Mouse (Mus musculus) bone marrow, adult 2 months (tissue): ENCODE measurements around the gene C2. TPM values are rescaled to one million over a fixed set of nuclear protein-coding genes. Genes with fewer than 3 reads are reported as not detected.

Experiments used
- H3K27ac ChIP-seq: fragments of 200-500 bp; 2 replicates; pipeline ENCODE4 v1.5.1; 2012; ENCODE audit warnings: low read depth, mild to moderate bottlenecking, control low read depth, inconsistent platforms, low read length; ENCODE audit not compliant: control insufficient read depth, poor library complexity, insufficient read depth
- H3K4me1 ChIP-seq: fragments of 200-500 bp; 2 replicates; pipeline ENCODE4 v1.6.1; 2011; ENCODE audit warnings: low read length; ENCODE audit not compliant: control insufficient read depth, insufficient read depth
- H3K4me3 ChIP-seq: fragments of 200-500 bp; replicated peaks from 2 replicates; pipeline ENCODE3; 2011; ENCODE audit warnings: mild to moderate bottlenecking, low read depth, low read length, control low read depth; ENCODE audit not compliant: control insufficient read depth
- CTCF ChIP-seq: fragments of 200-500 bp; IDR thresholded peaks from 2 replicates; pipeline ENCODE4 v1.5.1; 2011; ENCODE audit warnings: low read length, control low read depth; ENCODE audit not compliant: control insufficient read depth, insufficient read depth
- POLR2A ChIP-seq: fragments of 200-500 bp; IDR thresholded peaks from 2 replicates; pipeline ENCODE4 v1.6.1; 2011; ENCODE audit warnings: low read depth, mild to moderate bottlenecking, control low read depth, low read length, borderline replicate concordance; ENCODE audit not compliant: control insufficient read depth
- WGBS: fragments of 180-500 bp; shearing (Covaris S2); methylation state at CpG from one replicate; pipeline ENCODE4 v1.1.7; 2018; 5-methylcytosine and 5-hydroxymethylcytosine counted together
- polyA plus RNA-seq: library from polyadenylated mRNA; stranded (reverse); fragments of >200 nt; gene quantifications from 2 replicates; pipeline ENCODE4 v1.2.4, GENCODE M21; 2011; ENCODE audit warnings: low replicate concordance; ENCODE audit not compliant: missing spikeins, insufficient read depth, insufficient read length

C2 gene
- polyA plus RNA-seq, 1 experiment = 3.7 TPM

- H3K4me1 ChIP-seq = no peaks in the 10 kb centered on the region; the same call in 1 of the 2 replicates
- no peak overlapping the region for H3K4me3 ChIP-seq
- no peak overlapping the region for H3K27ac ChIP-seq
- TF ChIP-seq CTCF (no peak), POLR2A (no peak)
Measured at GRCm38 (mm10) chr17:34881166-34881565, 16.9 kb downstream of the C2 start.

- H3K4me3 ChIP-seq = no peak within 1 kb of the TSS
- TF ChIP-seq CTCF (no peak), POLR2A (no peak)
- 36% methylated on average over 11 of the region's 11 CpGs for WGBS
- H3K4me1 ChIP-seq = no peaks in the 10 kb centered on the region; the same call in 1 of the 2 replicates
- no peak within 1 kb of the TSS for H3K27ac ChIP-seq
Measured at GRCm38 (mm10) chr17:34879336-34879879, 18.7 kb downstream of the C2 start, which contains the start of gene Zbtb12. Gene Zbtb12 (plus strand): TSS chr17:34879483.

- H3K27ac ChIP-seq = no peak overlapping the region
- no peaks in the 10 kb centered on the region for H3K4me1 ChIP-seq
- no peak for TF ChIP-seq CTCF
- TF ChIP-seq POLR2A = no peak
- H3K4me3 ChIP-seq = no peak overlapping the region
- 84% methylated on average over 6 of the region's 6 CpGs for WGBS
Measured at GRCm38 (mm10) chr17:34874321-34874720, 23.7 kb downstream of the C2 start.

- Histone ChIP-seq H3K4me1 (no peaks in the 10 kb centered on the region), H3K4me3 (no peak overlapping the region), H3K27ac (no peak overlapping the region)
- TF ChIP-seq CTCF (no peak), POLR2A (no peak)
- 54% methylated on average over 7 of the region's 7 CpGs for WGBS
Measured at GRCm38 (mm10) chr17:34865981-34866380, 32.1 kb downstream of the C2 start.

GRCm38 (mm10) chr17:34862416-34863081, 35.5 kb downstream of the C2 start, which contains the start of gene Cfb:
Gene Cfb (minus strand): TSS chr17:34862518.
- WGBS = 43% methylated on average over 8 of the region's 8 CpGs
- Histone ChIP-seq H3K4me1 (no peaks in the 10 kb centered on the region), H3K27ac (no peak within 1 kb of the TSS), H3K4me3 (no peak within 1 kb of the TSS)
- no peak for TF ChIP-seq CTCF
- TF ChIP-seq POLR2A = no peak

GRCm38 (mm10) chr17:34861704-34862415, 36.2 kb downstream of the C2 start:
- TF ChIP-seq CTCF = no peak
- TF ChIP-seq POLR2A = no peak
- Histone ChIP-seq H3K4me1 (no peaks in the 10 kb centered on the region), H3K27ac (no peak overlapping the region), H3K4me3 (no peak overlapping the region)
- WGBS = 79% methylated on average over 13 of the region's 13 CpGs

- TF ChIP-seq POLR2A = no peak
- no peak for TF ChIP-seq CTCF
- WGBS = 79% methylated on average over 9 of the region's 9 CpGs
- Histone ChIP-seq H3K4me3 (no peak overlapping the region), H3K27ac (no peak overlapping the region), H3K4me1 (no peaks in the 10 kb centered on the region)
Measured at GRCm38 (mm10) chr17:34860514-34860913, 37.6 kb downstream of the C2 start.

- no peak for TF ChIP-seq CTCF
- no peak for TF ChIP-seq POLR2A
- H3K4me1 ChIP-seq = no peaks in the 10 kb centered on the region
- no peak overlapping the region for H3K27ac ChIP-seq
- H3K4me3 ChIP-seq = no peak overlapping the region
- 6% methylated on average over 4 of the region's 4 CpGs for WGBS
Measured at GRCm38 (mm10) chr17:34858670-34859069, 39.4 kb downstream of the C2 start.
